Mouse (Mus musculus) thymus, postnatal 0 days (tissue): ENCODE results near the gene Setd6. TPM values are rescaled to one million over a fixed set of nuclear protein-coding genes. Genes with fewer than 3 reads are reported as not detected.

Experiments used
- DNase-seq: peaks from one replicate; pipeline ENCODE4 v3.0.0-alpha.2; 2015; ENCODE audit warnings: low spot score
- microRNA-seq: library from miRNA; unstranded; fragments of <30 nt; microRNA quantifications from one replicate; pipeline ENCODE4, GENCODE M21; 2016; ENCODE audit warnings: borderline number of aligned reads
- polyA plus RNA-seq: library from polyadenylated mRNA; unstranded; fragments of >200 nt; fragmentation: Nextera tagmentation; extraction: Ambion mirVana; gene quantifications from 2 replicates; pipeline ENCODE4 v1.2.1, GENCODE M21; 2015

Setd6 gene
- polyA plus RNA-seq, 1 experiment from 2014 or later, result 20.4 TPM

DNA sequence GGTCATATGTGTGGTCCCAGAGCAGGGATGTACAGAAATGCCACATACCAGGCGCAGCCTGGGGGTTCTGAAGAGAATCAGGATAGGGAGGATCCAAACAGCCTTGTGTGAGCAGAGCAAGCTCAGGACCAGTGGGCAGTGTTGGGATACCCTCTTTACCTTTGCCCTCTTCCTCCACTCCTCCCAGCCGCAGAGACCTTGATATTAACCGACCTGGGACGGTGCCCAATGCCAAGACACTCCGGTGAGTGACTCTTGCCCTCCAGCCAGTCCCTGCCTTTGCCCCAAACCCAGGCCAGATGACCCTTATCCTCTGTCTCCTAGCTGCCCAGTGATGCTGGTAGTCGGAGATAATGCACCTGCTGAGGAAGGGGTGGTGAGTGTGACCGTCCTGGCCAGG, 6.1 kb upstream of the Setd6 start:
- no peak for DNase-seq

DNA sequence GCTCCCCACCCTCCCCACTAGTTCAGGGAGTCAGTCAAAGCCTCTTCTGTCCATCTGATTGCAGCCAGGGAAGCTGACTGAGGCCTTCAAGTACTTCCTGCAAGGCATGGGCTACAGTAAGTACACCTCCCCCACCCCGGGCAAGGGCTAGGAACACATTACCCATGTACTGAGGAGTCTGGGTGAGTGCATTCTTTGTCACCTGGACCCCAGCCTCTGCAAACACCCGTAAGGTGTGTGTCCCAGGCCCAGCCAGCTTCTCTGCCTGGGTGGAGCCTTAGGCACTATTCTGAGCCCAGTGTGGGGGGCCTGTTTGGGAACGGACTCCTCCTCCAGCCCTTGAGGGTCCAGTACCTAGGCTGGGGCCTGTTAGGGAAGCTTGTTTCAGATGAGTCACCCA, 4.7 kb upstream of the Setd6 start:
- DNase-seq, result no peak

DNA sequence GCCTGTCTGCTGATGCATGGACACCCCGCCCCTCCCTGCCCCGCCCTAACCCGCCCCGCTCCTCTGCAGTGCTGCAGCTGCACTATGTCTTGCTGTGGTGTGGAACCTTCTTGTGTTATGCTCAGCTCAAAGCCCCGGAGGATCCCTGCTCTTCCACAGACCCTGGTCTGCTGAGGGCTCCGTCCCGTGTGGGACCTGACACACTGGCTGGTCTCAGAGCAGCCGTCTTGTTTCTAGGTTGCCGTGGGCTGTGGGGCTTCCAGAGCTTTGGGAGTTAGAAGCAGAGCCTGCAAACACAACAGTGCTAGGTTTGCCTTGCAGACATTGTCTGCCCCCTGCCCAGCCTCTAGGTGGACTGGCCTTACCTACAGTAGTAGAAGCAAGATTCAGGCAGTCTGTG, 3.3 kb upstream of the Setd6 start:
- no peak for DNase-seq

DNA sequence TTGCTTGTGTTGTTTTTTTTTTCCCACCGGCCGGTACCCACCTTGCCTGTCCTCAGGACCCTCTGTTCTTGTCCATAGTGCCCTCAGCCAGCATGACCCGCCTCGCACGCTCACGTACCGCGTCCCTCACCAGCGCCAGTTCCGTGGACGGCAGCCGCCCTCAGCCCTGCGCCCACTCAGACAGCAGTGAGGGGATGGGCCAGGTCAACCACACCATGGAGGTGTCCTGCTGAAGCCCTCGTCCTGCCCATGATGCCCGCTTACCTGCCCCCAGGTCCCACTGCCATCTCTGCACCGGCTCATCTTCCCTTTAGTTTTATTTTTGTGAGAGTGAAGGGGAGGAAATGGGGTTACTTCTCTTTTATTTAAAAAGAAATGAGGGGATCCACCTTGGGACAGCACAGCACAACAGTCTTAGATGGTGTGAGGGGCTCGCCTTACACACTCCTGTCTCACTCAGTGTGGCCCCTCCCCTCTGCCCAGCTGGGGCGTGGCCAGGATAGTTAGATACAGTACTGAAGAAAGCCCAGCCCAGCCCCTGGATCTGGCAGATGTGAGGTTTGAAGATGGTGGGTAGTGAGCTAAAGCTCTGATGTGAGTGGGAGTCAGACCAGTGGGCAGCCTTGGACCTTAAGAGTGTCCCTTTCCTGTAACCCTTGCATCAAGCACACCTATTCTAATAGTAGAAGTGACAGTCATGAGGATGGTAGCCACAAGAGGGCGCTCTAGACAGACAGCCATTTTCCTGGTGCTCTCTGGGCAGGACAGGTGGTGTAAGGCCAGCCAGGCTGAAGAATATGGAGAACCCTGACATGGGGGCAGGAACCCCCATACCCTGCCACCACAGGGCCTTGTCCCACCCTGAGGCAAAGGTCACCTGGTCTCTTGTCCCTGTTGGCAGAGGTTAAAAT, 2.3 kb upstream of the Setd6 start:
- peak; percentile 77 for DNase-seq

DNA sequence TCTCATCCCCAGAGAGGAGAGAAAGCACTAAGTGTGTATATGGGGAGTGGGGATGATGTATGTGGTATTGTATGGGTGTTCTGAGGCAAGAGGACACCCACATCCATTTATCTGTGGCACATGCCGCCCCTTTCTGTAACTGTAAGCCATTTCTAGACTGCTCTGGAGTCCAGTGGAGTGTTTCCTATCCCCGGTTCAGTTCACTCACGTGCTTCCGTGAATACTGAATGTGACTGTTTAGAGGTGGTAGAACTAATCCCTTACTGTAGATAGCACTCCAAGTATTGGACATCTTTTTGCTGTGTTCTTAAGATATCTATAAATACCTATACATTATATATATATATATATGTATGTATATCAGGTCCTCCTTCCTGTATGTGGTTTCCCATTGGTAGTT, 1.3 kb upstream of the Setd6 start:
- DNase-seq, result no peak

DNA sequence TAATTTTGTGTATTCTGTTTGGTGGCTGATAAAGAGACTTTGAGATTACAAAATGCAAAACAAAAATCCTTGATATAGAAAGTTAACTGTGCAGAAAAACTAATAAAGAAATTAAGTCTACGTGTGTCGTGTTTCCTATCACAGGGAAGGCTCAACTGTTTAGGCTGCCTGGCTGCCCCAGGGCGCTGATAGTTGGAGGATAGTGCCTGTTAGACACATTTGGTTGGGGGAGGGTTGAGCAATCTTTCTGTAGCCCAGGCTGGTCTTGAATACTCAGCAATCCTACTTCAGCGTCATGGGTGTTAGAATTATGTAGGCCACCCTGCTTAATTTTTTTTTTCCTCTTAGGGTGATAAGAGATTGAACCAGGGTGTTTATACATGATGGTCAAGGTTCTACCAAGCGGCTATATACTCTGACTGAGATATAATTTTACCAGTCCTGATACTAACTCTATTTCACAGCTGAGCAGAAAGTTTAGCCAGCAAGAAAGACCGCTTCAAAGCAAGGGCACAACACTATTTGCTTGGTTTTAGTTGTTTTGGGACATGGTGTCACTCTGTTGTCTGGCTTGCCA, 756 bp upstream of the Setd6 start:
- no peak for DNase-seq

DNA sequence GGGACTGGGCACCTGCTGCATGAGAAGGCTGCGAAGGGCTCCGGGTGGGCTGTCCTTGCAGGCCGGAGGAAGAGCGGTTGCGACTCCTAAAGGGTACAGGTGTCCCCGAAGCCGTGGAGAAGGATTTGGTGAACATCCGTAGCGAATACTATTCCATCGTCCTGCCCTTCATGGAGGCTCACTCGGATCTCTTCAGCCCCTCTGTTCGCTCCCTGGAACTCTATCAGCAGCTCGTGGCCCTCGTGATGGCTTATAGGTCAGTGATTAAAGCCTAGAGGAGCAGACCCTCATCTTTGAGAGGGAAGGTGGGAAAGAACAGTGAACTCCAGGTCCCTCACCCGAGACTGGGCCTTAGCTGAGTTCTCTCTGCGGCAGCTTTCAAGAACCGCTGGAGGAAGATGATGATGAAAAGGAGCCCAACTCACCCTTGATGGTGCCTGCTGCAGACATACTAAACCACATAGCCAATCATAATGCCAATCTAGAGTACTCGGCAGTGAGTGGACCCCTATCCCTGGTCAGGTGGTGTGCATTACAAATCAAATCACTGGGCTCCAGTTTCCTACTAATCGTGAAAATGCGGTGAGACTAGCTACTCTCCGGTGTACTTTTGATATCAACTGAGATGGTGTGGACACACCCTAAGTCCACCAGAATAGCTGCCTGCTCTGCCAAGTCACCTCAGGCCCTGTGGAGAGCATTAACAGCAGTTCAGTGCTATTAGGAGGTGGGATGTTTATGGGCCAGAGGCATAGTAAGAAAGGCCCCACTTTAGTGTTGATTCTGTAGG, 1.1 kb downstream of the Setd6 start:
- DNase-seq, result peak; percentile 7

DNA sequence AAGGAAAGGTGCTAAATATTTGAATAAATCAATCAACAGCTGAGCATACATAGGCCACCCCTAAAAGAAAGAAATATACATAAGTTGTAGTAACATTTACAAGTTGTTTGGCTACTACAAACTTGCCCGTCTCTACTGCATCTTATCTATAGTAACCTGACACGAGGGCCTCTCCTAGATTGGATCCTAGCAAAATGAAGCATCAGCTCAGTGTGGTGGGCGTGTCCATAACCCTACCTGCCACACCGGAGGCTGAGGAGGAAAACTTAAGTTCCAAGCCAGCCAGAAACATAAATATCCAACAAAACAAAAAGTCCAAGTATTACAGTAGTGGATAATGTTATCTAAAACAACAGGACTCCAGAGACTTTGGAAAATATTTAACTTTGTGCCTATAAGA, 11.9 kb downstream of the Setd6 start:
- DNase-seq, result no peak

DNA sequence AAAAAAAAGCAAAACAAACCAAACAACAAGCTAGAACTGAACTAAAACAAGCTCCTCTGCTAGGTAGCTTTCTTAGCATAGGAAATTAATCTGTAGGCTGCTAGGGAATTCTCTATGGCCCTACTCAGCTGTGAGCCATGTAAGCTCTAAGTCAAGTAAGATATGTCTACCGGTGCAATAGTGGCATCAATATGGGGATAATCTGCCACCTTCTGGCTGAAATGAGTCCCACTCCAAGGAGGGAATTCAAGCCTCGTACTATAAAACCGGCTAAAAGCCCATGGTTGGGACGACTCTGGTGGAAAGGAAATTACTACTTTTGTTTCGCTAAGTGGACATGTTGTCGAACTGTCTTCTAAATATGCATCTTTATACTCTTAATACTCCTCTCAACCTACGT, 22.9 kb downstream of the Setd6 start:
- DNase-seq, result no peak

DNA sequence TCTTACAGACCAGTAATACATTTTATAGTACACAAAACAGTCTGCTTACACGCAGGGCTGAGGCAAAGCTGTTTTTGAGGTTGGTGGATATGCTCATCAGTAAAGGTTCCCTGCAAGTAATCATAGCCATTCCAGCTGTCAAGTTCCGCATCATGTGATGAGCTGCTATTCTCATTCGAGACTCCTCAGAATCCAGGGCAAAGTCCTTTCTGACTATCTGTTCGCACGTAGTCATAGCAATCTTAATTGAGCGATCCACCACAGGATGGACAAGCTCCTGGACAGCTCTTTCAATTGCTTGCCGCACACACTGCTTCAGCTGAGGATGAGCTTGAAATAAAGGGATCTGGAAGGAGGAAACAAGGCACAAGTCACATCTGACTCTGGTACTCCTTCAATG, 26.1 kb downstream of the Setd6 start:
- DNase-seq, result no peak

DNA sequence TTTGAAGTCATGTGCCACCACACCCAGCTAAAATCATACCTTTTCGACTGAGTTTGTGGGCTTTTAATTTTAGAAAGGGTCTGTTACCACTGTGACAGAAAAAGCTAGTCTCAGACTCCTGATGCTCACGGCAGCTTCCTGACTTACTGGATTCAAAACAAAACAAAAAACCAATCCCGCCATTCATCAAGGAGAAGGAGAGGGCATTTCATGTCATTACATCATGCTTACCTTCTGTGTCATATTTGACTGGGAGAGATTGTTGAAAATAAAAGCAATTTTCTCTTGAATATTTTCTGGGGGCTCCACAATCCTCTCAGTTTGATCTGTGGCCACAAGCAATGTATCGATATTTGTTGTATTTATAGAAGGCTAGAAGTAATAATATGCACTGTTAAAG, 32.3 kb downstream of the Setd6 start:
- no peak for DNase-seq

DNA sequence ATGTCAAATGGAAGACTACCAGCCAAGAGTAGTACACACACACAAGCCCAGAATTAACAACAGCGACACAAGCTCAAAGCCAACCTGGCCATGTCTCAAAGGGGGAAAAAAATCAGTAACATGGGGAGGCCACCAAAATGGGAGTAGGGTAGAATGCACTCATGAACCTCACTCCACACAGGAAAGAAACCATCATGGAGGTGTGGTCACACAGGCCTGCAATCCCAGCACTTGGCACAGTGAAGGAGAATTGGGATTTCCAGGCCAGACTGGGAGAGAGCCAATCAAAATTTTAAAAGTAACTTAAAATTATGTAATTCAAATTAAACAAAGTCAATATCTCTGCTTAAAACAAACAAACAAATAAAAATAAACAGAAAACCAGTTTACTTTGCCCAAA, 36.2 kb downstream of the Setd6 start:
- DNase-seq, result no peak

DNA sequence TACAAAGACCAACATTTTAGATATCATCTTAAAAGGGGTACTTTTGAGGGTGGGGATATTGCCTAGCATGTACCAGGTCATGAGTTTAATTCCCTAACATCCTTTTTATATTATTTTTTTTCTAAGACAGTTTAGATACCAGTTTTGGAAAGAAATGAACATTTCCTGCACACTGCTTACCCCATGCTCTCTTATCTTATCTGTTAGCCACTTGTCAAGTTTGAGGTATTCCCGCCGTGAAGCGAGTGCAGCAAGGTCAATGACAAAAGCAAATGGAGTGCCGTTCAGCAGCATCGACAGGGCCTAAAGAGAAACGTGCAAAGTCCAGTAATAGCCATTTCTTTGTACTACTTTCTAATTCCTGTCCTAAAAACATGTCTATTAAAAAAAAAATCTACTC, 44.6 kb downstream of the Setd6 start:
- DNase-seq, result no peak

DNA sequence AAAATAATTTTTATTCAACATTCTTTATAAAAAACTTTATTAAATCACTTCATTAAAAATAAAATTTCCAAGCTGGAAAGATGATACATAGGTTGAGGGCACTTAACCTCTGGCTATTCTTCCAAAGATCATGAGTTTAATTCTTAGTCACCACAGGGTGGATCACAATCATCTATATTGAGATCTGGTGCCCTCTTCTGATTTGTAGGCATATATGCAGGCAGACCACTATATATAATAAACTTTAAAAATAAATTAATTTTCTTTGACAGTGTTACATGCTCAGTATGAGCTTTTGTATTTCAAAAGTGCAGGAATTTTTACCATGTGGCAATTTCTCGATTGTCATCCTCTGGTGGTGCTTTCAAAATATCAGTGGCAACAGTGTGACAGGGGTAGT, 48.5 kb downstream of the Setd6 start:
- no peak for DNase-seq

Small RNA genes within 50 kb of the gene (microRNA-seq; reads per million reads assigned to microRNA genes)
- not detected for gene Mir7073

Other genes starting within 250 kb of the Setd6 start
- 10.7 and 13.9 TPM in 2 replicates for gene Csnk2a2, start 225.8 kb upstream of the Setd6 start, polyA plus RNA-seq
- 0.22 and 0.42 TPM in 2 replicates for gene Ccdc113, start 181.8 kb upstream of the Setd6 start, polyA plus RNA-seq
- not detected in 2 replicates for gene Prss54, start 139.5 kb upstream of the Setd6 start, polyA plus RNA-seq
- 19.5 and 21.7 TPM in 2 replicates for gene Gins3, start 82.4 kb upstream of the Setd6 start, polyA plus RNA-seq
- gene Ndrg4, start 38.9 kb upstream of the Setd6 start, polyA plus RNA-seq, result 3.2 and 4.1 TPM in 2 replicates
- gene Cnot1, start 91.6 kb downstream of the Setd6 start, polyA plus RNA-seq, result 45.2 and 48.8 TPM in 2 replicates
- gene Sap18b, start 109.5 kb downstream of the Setd6 start, polyA plus RNA-seq, result 437 and 462 TPM in 2 replicates
- 6.4 and 6.9 TPM in 2 replicates for gene Slc38a7, start 137.7 kb downstream of the Setd6 start, polyA plus RNA-seq
- gene Got2, start 172.7 kb downstream of the Setd6 start, polyA plus RNA-seq, result 121 and 125 TPM in 2 replicates